Mouse (Mus musculus): Measurements from ENCODE around the gene Fam189a2. TPM values are rescaled to one million over a fixed set of nuclear protein-coding genes. Genes with fewer than 3 reads are reported as not detected.

Fam189a2 gene
- polyA plus RNA-seq, 1 experiment from 2014 or later = 1.7 TPM

Other genes with a start within 250 kb of the Fam189a2 start
- gene Tjp2, start 194.0 kb upstream of the Fam189a2 start, polyA plus RNA-seq (2015; fragmentation: Nextera tagmentation; extraction: Ambion mirVana) = 31.0 and 33.2 TPM in 2 replicates
- 54.6 and 59.1 TPM in 2 replicates for gene Fxn, start 249.6 kb upstream of the Fam189a2 start, polyA plus RNA-seq (2015; fragmentation: Nextera tagmentation; extraction: Ambion mirVana)